12 mouse cellular contexts compared by ENCODE assay signal in the genomic region with DNA sequence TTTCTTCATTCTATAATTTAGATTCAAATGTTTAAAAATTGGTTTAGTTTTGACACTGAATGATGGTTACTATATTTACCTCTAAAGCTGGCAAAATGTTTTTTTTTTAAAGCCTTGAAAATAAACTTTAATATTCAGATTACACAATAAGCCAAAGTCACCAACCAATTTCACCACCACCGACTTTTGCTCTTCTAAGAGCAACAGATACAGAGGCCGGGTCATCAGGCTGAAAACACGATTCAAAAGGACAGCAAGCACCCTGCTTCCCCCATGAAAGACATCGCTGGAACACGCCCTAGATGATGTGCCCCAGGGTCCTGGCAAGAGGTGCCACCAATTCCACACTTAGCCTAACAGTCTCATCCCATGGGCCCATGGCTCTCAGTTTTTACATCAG.
"Had no signal": no experiment of that assay in that cellular context is flagged by ENCODE, and none has a peak within 500 bp of the region (broad histone marks: within the 10 kb centered on the region; RNA-seq: fewer than 3 reads in every experiment).

No protein-coding gene starts in this region.

- H3K4me1 ChIP-seq: neural tube, embryonic 12.5 days had no signal

- H3K9me3 ChIP-seq: limb, embryonic 15.5 days; liver, embryonic 15.5 days; midbrain, embryonic 10.5 days; neural tube, embryonic 12.5 days; stomach, embryonic 15.5 days had no signal

- H3K27me3 ChIP-seq: limb, embryonic 15.5 days; liver, embryonic 15.5 days; neural tube, embryonic 12.5 days; stomach, embryonic 15.5 days had no signal

- DNase-seq: kidney, adult 8-10 months; kidney, postnatal 25 days; lung, postnatal 10 days; midbrain, embryonic 14.5 days; spleen, adult 18-20 months; thymus, postnatal 36 days had no signal

- H3K9ac ChIP-seq: limb, embryonic 15.5 days; liver, embryonic 15.5 days; neural tube, embryonic 12.5 days; stomach, embryonic 15.5 days had no signal

- H3K27ac ChIP-seq: left cerebral cortex, adult 2 months; limb, embryonic 15.5 days; liver, embryonic 15.5 days; neural tube, embryonic 12.5 days had no signal

- H3K36me3 ChIP-seq: limb, embryonic 15.5 days; liver, embryonic 15.5 days; midbrain, embryonic 10.5 days; neural tube, embryonic 12.5 days; stomach, embryonic 15.5 days had no signal

- H3K4me2 ChIP-seq: limb, embryonic 15.5 days; liver, embryonic 15.5 days; neural tube, embryonic 12.5 days; stomach, embryonic 15.5 days had no signal

- H3K4me3 ChIP-seq: left cerebral cortex, adult 2 months; limb, embryonic 15.5 days; liver, embryonic 15.5 days; midbrain, embryonic 10.5 days; neural tube, embryonic 12.5 days; stomach, embryonic 15.5 days had no signal
